Mouse (Mus musculus) bone marrow macrophage, adult 2 months (primary cell): Measurements from ENCODE around the gene Syngap1.

ENCODE experiments used
- CTCF ChIP-seq: IDR thresholded peaks from 2 replicates; pipeline ENCODE4 v1.5.1; 2012; ENCODE audit warnings: low read depth, mild to moderate bottlenecking, low read length, moderate library complexity
- POLR2A ChIP-seq: IDR thresholded peaks from 2 replicates; pipeline ENCODE4 v1.6.1; 2012; ENCODE audit warnings: mild to moderate bottlenecking, low read depth, low read length, borderline replicate concordance

DNA sequence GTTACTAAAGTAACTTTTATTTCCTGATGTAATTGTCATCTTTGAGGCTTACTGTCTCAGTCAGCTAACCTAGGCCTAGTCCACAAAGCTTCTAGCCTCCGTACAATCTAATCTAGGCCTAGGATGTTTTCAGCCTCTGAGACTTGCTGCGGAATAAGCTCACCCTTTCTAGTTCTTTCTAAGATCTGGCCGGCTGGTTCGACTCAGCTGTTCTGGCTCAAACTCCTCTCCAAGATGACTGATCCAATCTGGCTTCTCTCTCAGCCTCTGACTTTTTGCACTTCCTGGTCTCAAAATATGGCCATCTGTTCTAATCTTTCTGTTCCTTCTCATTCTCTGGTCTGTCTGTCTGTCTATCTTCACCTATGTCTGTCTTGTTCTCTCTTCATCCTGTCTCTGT, 42.3 kb downstream of the Syngap1 start:
- TF ChIP-seq POLR2A (no peak), CTCF (no peak)
